Mouse (Mus musculus) neural tube, embryonic 11.5 days (tissue): ENCODE results near the gene Slc6a11. TPM values are rescaled to one million over a fixed set of nuclear protein-coding genes. Genes with fewer than 3 reads are reported as not detected.
A peak's percentile ranks its signal among the peaks of the same experiment; 100 is the strongest.

Source experiments
- ATAC-seq: fragments of 200-750 bp; cut with Nextera tagmentation; 2 replicates; pipeline ENCODE4 v1.8.0; 2017; ENCODE audit warnings: moderate number of reproducible peaks, mild to moderate bottlenecking, moderate TSS enrichment, moderate library complexity; ENCODE audit not compliant: insufficient read depth, low FRiP score, low TSS enrichment
- DNase-seq: peaks from one replicate; pipeline ENCODE4 v3.0.0-alpha.2; 2015; ENCODE audit warnings: low spot score
- H3K27ac ChIP-seq: fragments of 300-500 bp; sonication (generic); 2 replicates; pipeline ENCODE4 v1.5.1; 2014; ENCODE audit warnings: low read depth, mild to moderate bottlenecking, low read length
- H3K27me3 ChIP-seq: fragments of 300-500 bp; sonication (generic); 2 replicates; pipeline ENCODE4 v1.6.1; 2014; ENCODE audit warnings: mild to moderate bottlenecking, low read length, mixed read lengths; ENCODE audit not compliant: control insufficient read depth, insufficient read depth
- H3K36me3 ChIP-seq: fragments of 300-500 bp; sonication (generic); 2 replicates; pipeline ENCODE4 v1.6.1; 2014; ENCODE audit warnings: mild to moderate bottlenecking, low read length, moderate library complexity, mixed read lengths; ENCODE audit not compliant: control insufficient read depth, insufficient read depth
- H3K4me1 ChIP-seq: fragments of 300-500 bp; sonication (generic); 2 replicates; pipeline ENCODE4 v1.6.1; 2014; ENCODE audit warnings: low read length, mixed read lengths; ENCODE audit not compliant: control insufficient read depth, insufficient read depth
- H3K4me2 ChIP-seq: fragments of 300-500 bp; sonication (generic); 2 replicates; pipeline ENCODE4 v1.6.1; 2014; ENCODE audit warnings: low read depth, mild to moderate bottlenecking, moderate library complexity
- H3K4me3 ChIP-seq: fragments of 300-500 bp; sonication (generic); 2 replicates; pipeline ENCODE4 v1.5.1; 2014; ENCODE audit warnings: low read depth, low read length
- H3K9ac ChIP-seq: fragments of 300-500 bp; sonication (generic); 2 replicates; pipeline ENCODE4 v1.6.1; 2014; ENCODE audit warnings: mild to moderate bottlenecking, low read length
- H3K9me3 ChIP-seq: fragments of 300-500 bp; sonication (generic); 2 replicates; pipeline ENCODE4 v1.6.1; 2016; ENCODE audit warnings: low read length; ENCODE audit not compliant: control insufficient read depth
- WGBS: fragments of 180-500 bp; shearing (Covaris S2); extraction: QIAGEN DNeasy Blood & Tissue Kit; methylation state at CpG from one replicate; pipeline ENCODE4 v1.1.7; 2014; 5-methylcytosine and 5-hydroxymethylcytosine counted together
- polyA plus RNA-seq: library from polyadenylated mRNA; unstranded; fragments of >200 nt; fragmentation: Nextera tagmentation; extraction: Ambion mirVana; gene quantifications from 2 replicates; pipeline ENCODE4 v1.2.1, GENCODE M21; 2014

Slc6a11 gene
- polyA plus RNA-seq, 1 experiment from 2014 or later: 1.1 TPM

DNA sequence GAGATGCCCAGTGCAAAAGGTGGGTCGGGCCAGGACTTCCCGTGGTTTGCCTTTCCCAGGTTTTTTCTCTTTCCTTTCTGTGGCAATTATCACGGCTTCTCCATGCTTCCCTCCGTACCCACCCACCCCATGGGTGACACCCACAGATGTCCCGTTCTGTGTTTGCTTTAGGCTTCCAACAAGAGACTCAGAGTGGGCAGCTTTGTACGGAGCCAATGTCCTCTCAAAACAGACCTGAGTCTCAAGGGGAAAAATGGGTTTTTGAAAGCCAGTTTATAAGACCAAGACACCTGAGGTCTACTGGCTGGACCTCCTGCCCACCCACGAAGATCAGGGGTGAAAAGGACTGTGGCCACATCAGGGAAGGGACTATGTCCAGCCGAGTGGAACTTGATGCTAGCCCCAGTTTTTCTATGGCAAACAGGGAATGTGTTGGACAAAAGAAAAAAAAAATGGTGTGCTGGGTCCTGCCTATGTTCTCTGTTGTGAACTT, 152.3 kb downstream of the Slc6a11 start:
- H3K27ac ChIP-seq: no peak overlapping the region
- H3K9ac ChIP-seq: peak overlapping the region; percentile 51
- peak overlapping the region; percentile 38 for H3K4me3 ChIP-seq
- no peaks in the 10 kb centered on the region for H3K9me3 ChIP-seq
- DNase-seq (no peak), ATAC-seq (no peak)
- peaks cover 41% of the 10 kb centered on the region for H3K27me3 ChIP-seq
- 0 out of 2 replicates have a peak, but pooled peaks cover 2% of the 10 kb centered on the region for H3K4me1 ChIP-seq
- H3K4me2 ChIP-seq: peak overlapping the region; percentile 59
- WGBS: 13% methylated on average over 8 of the region's 8 CpGs
- H3K36me3 ChIP-seq: no peaks in the 10 kb centered on the region

- Histone ChIP-seq H3K9me3 (no peaks in the 10 kb centered on the region), H3K9ac (peak overlapping the region; percentile 51), H3K4me1 (0 out of 2 replicates have a peak, but pooled peaks cover 2% of the 10 kb centered on the region), H3K36me3 (no peaks in the 10 kb centered on the region), H3K4me3 (peak overlapping the region; percentile 38), H3K27me3 (peaks cover 41% of the 10 kb centered on the region), H3K4me2 (peak overlapping the region; percentile 59), H3K27ac (no peak overlapping the region)
- no peak for DNase-seq
- ATAC-seq: no peak
- WGBS: 40% methylated on average over 10 of the region's 10 CpGs
These were observed 153.1 kb downstream of the Slc6a11 start for GRCm38 (mm10) chr6:114283927-114284703.

- Histone ChIP-seq H3K4me3 (no peak overlapping the region), H3K4me1 (peaks cover 9% of the 10 kb centered on the region), H3K36me3 (no peaks in the 10 kb centered on the region), H3K9me3 (no peaks in the 10 kb centered on the region), H3K9ac (no peak overlapping the region), H3K4me2 (no peak overlapping the region), H3K27ac (no peak overlapping the region), H3K27me3 (peaks cover 41% of the 10 kb centered on the region)
- DNase-seq: no peak
- WGBS: 24% methylated on average over 4 of the region's 4 CpGs
- no peak for ATAC-seq
These were observed 154.4 kb downstream of the Slc6a11 start for GRCm38 (mm10) chr6:114285424-114285823.

DNA sequence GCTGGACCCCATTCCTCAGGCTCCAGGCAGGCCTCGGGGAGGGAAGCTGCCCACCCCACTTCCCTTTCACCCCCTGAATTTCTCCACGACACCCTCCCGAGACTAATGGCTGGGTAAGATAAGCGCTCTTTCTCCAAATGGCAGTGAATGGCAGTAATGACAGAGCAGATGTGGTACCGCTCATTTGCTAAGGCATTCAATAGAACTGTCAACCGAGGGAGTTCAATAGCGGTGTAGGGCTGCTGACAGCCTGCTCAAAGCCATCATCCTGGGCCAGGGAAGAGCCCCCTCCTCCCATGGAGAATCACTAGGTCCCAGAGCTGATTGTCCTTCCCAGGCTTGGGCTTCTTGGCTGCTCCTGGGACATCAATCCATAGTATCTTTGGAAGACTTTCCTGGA, 158.1 kb downstream of the Slc6a11 start:
- no peak overlapping the region; the same call in 1 of the 2 replicates for H3K9ac ChIP-seq
- DNase-seq: peak; percentile 53
- no peak overlapping the region for H3K4me3 ChIP-seq
- WGBS: 27% methylated on average over 7 of the region's 7 CpGs
- no peak overlapping the region for H3K27ac ChIP-seq
- H3K4me1 ChIP-seq: peaks cover 19% of the 10 kb centered on the region
- H3K27me3 ChIP-seq: peaks cover 12% of the 10 kb centered on the region
- H3K36me3 ChIP-seq: no peaks in the 10 kb centered on the region
- no peak overlapping the region for H3K4me2 ChIP-seq
- no peaks in the 10 kb centered on the region for H3K9me3 ChIP-seq
- no peak for ATAC-seq

- H3K27me3 ChIP-seq: peaks cover 7% of the 10 kb centered on the region
- H3K4me2 ChIP-seq: no peak overlapping the region
- peak; percentile 82 for ATAC-seq
- H3K9ac ChIP-seq: 0 out of 2 replicates have a peak overlapping the region, but pooled peaks have one; percentile 15
- DNase-seq: peak; percentile 89
- H3K27ac ChIP-seq: peak overlapping the region; percentile 58
- no peaks in the 10 kb centered on the region for H3K9me3 ChIP-seq
- 31% methylated on average over 8 of the region's 8 CpGs for WGBS
- peaks cover 19% of the 10 kb centered on the region for H3K4me1 ChIP-seq
- H3K36me3 ChIP-seq: no peaks in the 10 kb centered on the region
- H3K4me3 ChIP-seq: no peak overlapping the region
These were observed 159.1 kb downstream of the Slc6a11 start for GRCm38 (mm10) chr6:114290184-114290583.

- DNase-seq (peak; percentile 33), ATAC-seq (0 out of 2 replicates have a peak, but pooled peaks have one; percentile 18)
- no peaks in the 10 kb centered on the region for H3K9me3 ChIP-seq
- H3K27ac ChIP-seq: peak overlapping the region; percentile 58; the same call in 1 of the 2 replicates
- H3K4me1 ChIP-seq: peaks cover 19% of the 10 kb centered on the region
- no peak overlapping the region; the same call in 1 of the 2 replicates for H3K9ac ChIP-seq
- 0 out of 2 replicates have a peak, but pooled peaks cover 5% of the 10 kb centered on the region for H3K27me3 ChIP-seq
- no peak overlapping the region for H3K4me3 ChIP-seq
- H3K36me3 ChIP-seq: no peaks in the 10 kb centered on the region
- WGBS: 65% methylated on average over 4 of the region's 4 CpGs
- no peak overlapping the region for H3K4me2 ChIP-seq
These were observed 159.9 kb downstream of the Slc6a11 start for GRCm38 (mm10) chr6:114290929-114291328.

DNA sequence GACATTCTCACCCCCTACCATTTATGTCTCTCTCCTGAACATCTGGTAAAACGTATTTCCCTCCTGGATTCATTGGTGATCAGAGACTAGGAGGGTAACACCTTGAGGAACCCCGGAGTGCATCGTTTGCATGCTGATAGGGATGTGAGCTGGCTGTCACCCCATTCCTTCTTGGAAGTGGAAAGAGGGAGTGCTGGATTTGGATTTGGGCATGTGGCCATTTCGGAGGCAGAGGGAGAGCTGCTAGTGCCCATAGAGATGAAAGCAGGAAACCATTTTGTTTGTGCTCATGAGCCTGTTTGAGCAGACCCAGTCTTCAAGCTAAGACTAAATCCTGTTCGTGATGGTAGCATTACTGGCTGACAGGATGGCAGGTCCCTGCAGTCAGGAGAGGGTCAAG, 160.4 kb downstream of the Slc6a11 start:
- ATAC-seq (no peak), DNase-seq (no peak)
- no peaks in the 10 kb centered on the region for H3K36me3 ChIP-seq
- WGBS: 53% methylated on average over 5 of the region's 5 CpGs
- H3K9ac ChIP-seq: no peak overlapping the region
- H3K9me3 ChIP-seq: no peaks in the 10 kb centered on the region
- H3K27me3 ChIP-seq: 0 out of 2 replicates have a peak, but pooled peaks cover 5% of the 10 kb centered on the region
- H3K4me2 ChIP-seq: no peak overlapping the region
- peaks cover 19% of the 10 kb centered on the region for H3K4me1 ChIP-seq
- no peak overlapping the region for H3K27ac ChIP-seq
- no peak overlapping the region for H3K4me3 ChIP-seq

GRCm38 (mm10) chr6:114293511-114293910, 162.5 kb downstream of the Slc6a11 start:
- Histone ChIP-seq H3K27ac (no peak overlapping the region), H3K9me3 (no peaks in the 10 kb centered on the region), H3K4me2 (no peak overlapping the region), H3K27me3 (no peaks in the 10 kb centered on the region), H3K36me3 (no peaks in the 10 kb centered on the region), H3K4me3 (no peak overlapping the region), H3K4me1 (peaks cover 28% of the 10 kb centered on the region), H3K9ac (no peak overlapping the region)
- no peak for DNase-seq
- ATAC-seq: no peak
- 54% methylated on average over 8 of the region's 8 CpGs for WGBS

GRCm38 (mm10) chr6:114295086-114295485, 164.0 kb downstream of the Slc6a11 start:
- ATAC-seq (no peak), DNase-seq (no peak)
- Histone ChIP-seq H3K36me3 (no peaks in the 10 kb centered on the region), H3K4me1 (peaks cover 22% of the 10 kb centered on the region), H3K27ac (no peak overlapping the region), H3K4me2 (no peak overlapping the region), H3K9ac (no peak overlapping the region), H3K9me3 (no peaks in the 10 kb centered on the region), H3K4me3 (no peak overlapping the region), H3K27me3 (no peaks in the 10 kb centered on the region)
- 86% methylated on average over 4 of the region's 4 CpGs for WGBS
